25 mouse cellular contexts compared by ENCODE assay signal in genomic region chr1:178354576-178354975, GRCm38 (mm10). TPM values are rescaled to one million over a fixed set of nuclear protein-coding genes. Genes with fewer than 3 reads are reported as not detected.
DNase-seq lines count a peak whose midpoint lies in the region; TF ChIP-seq lines count a peak whose summit lies in the region.
"Had no signal": no experiment of that assay in that cellular context is flagged by ENCODE, and none has a peak within 500 bp of the region (broad histone marks: within the 10 kb centered on the region; RNA-seq: fewer than 3 reads in every experiment).

No protein-coding gene starts in this region.

- in situ Hi-C loops in CH12.LX (cut with MboI; ENCODE audit: low pct_ligation_motif_present, low pct_unique_long_range_greater_than_20kb, low sequenced_read_pairs), result no loop called here

- H3K4me1 ChIP-seq in CH12.LX (ENCODE audit: control insufficient read depth in 1 of 2, insufficient read depth in 2 of 2), result peaks cover 0 to 10% of the 10 kb centered on the region in 2 experiments; a peak in 3 of 4 replicates
- H3K4me1 ChIP-seq: embryonic facial prominence, embryonic 10.5 days; forebrain, embryonic 12.5 days; forebrain, embryonic 15.5 days; heart, embryonic 13.5 days; hindbrain, embryonic 12.5 days; hindbrain, embryonic 15.5 days had no signal

- TF ChIP-seq CTCF in CH12.LX (conservative IDR thresholded peaks at IDR 0.05 in 1 of 2, IDR thresholded peaks at IDR 0.05 in 1 of 2; ENCODE audit: low read depth in 2 of 2, low read length in 2 of 2), result no peak

- TF ChIP-seq EP300 in CH12.LX (IDR thresholded peaks at IDR 0.05; ENCODE audit: low read length), result no peak

- no peaks in the 10 kb centered on the region for H3K79me2 ChIP-seq in CH12.LX (replicated peaks; ENCODE audit: control insufficient read depth, extremely low read depth, insufficient read depth, poor library complexity, severe bottlenecking)

- TF ChIP-seq RAD21 in CH12.LX (IDR thresholded peaks at IDR 0.05; ENCODE audit: low read depth, low read length), result no peak

- no peaks in the 10 kb centered on the region for H3K9me3 ChIP-seq in CH12.LX (replicated peaks; ENCODE audit: low read length)
- H3K9me3 ChIP-seq: embryonic facial prominence, embryonic 10.5 days; embryonic facial prominence, embryonic 13.5 days; forebrain, embryonic 12.5 days; forebrain, embryonic 15.5 days; G1E; heart, embryonic 13.5 days; hindbrain, embryonic 12.5 days; hindbrain, embryonic 15.5 days had no signal

- H3K27me3 ChIP-seq in CH12.LX (replicated peaks), result no peaks in the 10 kb centered on the region
- H3K27me3 ChIP-seq: embryonic facial prominence, embryonic 13.5 days; forebrain, embryonic 12.5 days; forebrain, embryonic 15.5 days; heart, embryonic 13.5 days; hindbrain, embryonic 12.5 days; hindbrain, embryonic 15.5 days; Patski had no signal

- H3K4me2 ChIP-seq in CH12.LX (ENCODE audit: insufficient read depth, low read depth, poor library complexity, severe bottlenecking), result no peak overlapping the region
- H3K4me2 ChIP-seq: embryonic facial prominence, embryonic 13.5 days; forebrain, embryonic 12.5 days; forebrain, embryonic 15.5 days; heart, embryonic 13.5 days; hindbrain, embryonic 12.5 days; hindbrain, embryonic 15.5 days had no signal

- no peak overlapping the region for H3K9ac ChIP-seq in CH12.LX (ENCODE audit: insufficient read depth, low read depth)
- H3K9ac ChIP-seq: embryonic facial prominence, embryonic 13.5 days; forebrain, embryonic 12.5 days; forebrain, embryonic 15.5 days; heart, embryonic 13.5 days; hindbrain, embryonic 12.5 days; hindbrain, embryonic 15.5 days had no signal

- dilution Hi-C loops in CH12.LX (cut with MboI; ENCODE audit: extremely low pct_ligation_motif_present, extremely low pct_unique_long_range_greater_than_20kb, low sequenced_read_pairs), result no loop called here

- H3K4me3 ChIP-seq in CH12.LX (replicated peaks in 1 of 3; ENCODE audit: low read depth in 2 of 3, low read length in 2 of 3, poor library complexity in 1 of 3), result no peak overlapping the region
- H3K4me3 ChIP-seq: embryonic facial prominence, embryonic 10.5 days; embryonic facial prominence, embryonic 13.5 days; erythroblast, embryonic 14.5 days; forebrain, embryonic 12.5 days; forebrain, embryonic 15.5 days; heart, embryonic 13.5 days; hindbrain, embryonic 12.5 days; hindbrain, embryonic 15.5 days had no signal

- DNase-seq in adrenal gland, postnatal 10 days, result peak; percentile 30
- no peak for DNase-seq in adrenal gland, postnatal 4 days (ENCODE audit: low spot score in 2 of 2)
- DNase-seq in CH12.LX (ENCODE audit: extremely low read depth) (no peak), ES-CJ7 (ENCODE audit: low read depth, low spot score) (peak; percentile 69)
- DNase-seq in adrenal gland, postnatal 36 days, result peak; percentile 37 to 59
- DNase-seq in left cerebral cortex, adult 8-10 months (ENCODE audit: low spot score in 2 of 2), result no peak
- no peak for DNase-seq in left cerebral cortex, postnatal 14 days (ENCODE audit: low spot score in 2 of 2)
- no peak for DNase-seq in embryo, embryonic 11 days
- DNase-seq: cerebellum, adult 2 months; cerebellum, adult 9-11 months; cerebellum, postnatal 25 days; gastrocnemius, postnatal 25 days; heart, adult 18-20 months; heart, postnatal 14 days; kidney, adult 11 months had no signal

- no peaks in the 10 kb centered on the region for H3K36me3 ChIP-seq in CH12.LX (replicated peaks in 1 of 2; ENCODE audit: control insufficient read depth in 1 of 2, insufficient read depth in 1 of 2, low read length in 1 of 2)
- H3K36me3 ChIP-seq: embryonic facial prominence, embryonic 10.5 days; embryonic facial prominence, embryonic 13.5 days; forebrain, embryonic 12.5 days; forebrain, embryonic 15.5 days; G1E; heart, embryonic 13.5 days; hindbrain, embryonic 12.5 days; hindbrain, embryonic 15.5 days had no signal

- no peak for TF ChIP-seq POLR2A in CH12.LX (IDR thresholded peaks at IDR 0.05; ENCODE audit: low read depth, low read length)

- no peak overlapping the region for H3K27ac ChIP-seq in CH12.LX (ENCODE audit: insufficient read depth, low read depth)
- H3K27ac ChIP-seq: embryonic facial prominence, embryonic 10.5 days; embryonic facial prominence, embryonic 13.5 days; forebrain, embryonic 12.5 days; forebrain, embryonic 15.5 days; heart, embryonic 13.5 days; hindbrain, embryonic 12.5 days; hindbrain, embryonic 15.5 days had no signal

- intact Hi-C loops in left cerebral cortex, postnatal 14 days (cut with DNase I), result no loop called here

TF ChIP-seq in CH12.LX, 34 proteins besides CTCF, POLR2A, EP300 and RAD21:
- TF ChIP-seq MEF2A (IDR thresholded peaks at IDR 0.05; ENCODE audit: borderline replicate concordance, low read depth, low read length), result no peak
- 0 out of 2 replicates have a peak, but pooled peaks have one; percentile 10 for TF ChIP-seq BHLHE40 (IDR thresholded peaks at IDR 0.05; ENCODE audit: low read depth, low read length)

RNA-seq across cellular contexts. Expression of gene Hnrnpu, which starts 17.0 kb away (rescaled TPM):
- 100 to 1,000 TPM; 328 to 391 TPM for total RNA-seq in adrenal gland, postnatal 10 days (2021)
- 100 to 1,000 TPM; 475 to 530 TPM for total RNA-seq in adrenal gland, postnatal 4 days (2021)
- 346 and 491 TPM in 2 replicates for total RNA-seq in CH12.LX (2012; rRNA removed)
- total RNA-seq in CH12.LX (2014; rRNA removed), result 359 and 397 TPM in 2 replicates
- 853 and 911 TPM in 2 replicates for polyA plus RNA-seq in CH12.LX (2012; ENCODE audit: insufficient read length, low read depth)
- total RNA-seq in adrenal gland, postnatal 36 days (2021), result 100 to 1,000 TPM; 340 to 387 TPM
- total RNA-seq in left cerebral cortex, adult 8-10 months (2022), result 100 to 1,000 TPM; 359 to 418 (median 395) TPM
- 100 to 1,000 TPM; 400 to 403 TPM for total RNA-seq in left cerebral cortex, postnatal 14 days (2021)

RNA-seq across cellular contexts. Expression of gene Cox20, which starts 35.6 kb away (rescaled TPM):
- total RNA-seq in adrenal gland, postnatal 10 days (2021), result 10 to 100 TPM; 78.7 to 88.8 TPM
- total RNA-seq in adrenal gland, postnatal 4 days (2021), result 10 to 100 TPM; 76.2 to 81.3 TPM
- total RNA-seq in CH12.LX (2012; rRNA removed) (9.9 and 15.3 TPM in 2 replicates), CH12.LX (2014; rRNA removed) (19.1 and 23.9 TPM in 2 replicates)
- 21.2 and 26.0 TPM in 2 replicates for polyA plus RNA-seq in CH12.LX (2012; ENCODE audit: insufficient read length, low read depth)
- total RNA-seq in adrenal gland, postnatal 36 days (2021), result 100 to 1,000 TPM in 1 of 2 experiments, 10 to 100 TPM in 1; 79.2 to 103 TPM
- total RNA-seq in left cerebral cortex, adult 8-10 months (2022), result 10 to 100 TPM; 22.5 to 37.3 (median 28.5) TPM
- total RNA-seq in left cerebral cortex, postnatal 14 days (2021), result 10 to 100 TPM; 29.4 to 29.6 TPM

RNA-seq across cellular contexts. Expression of gene Efcab2, which starts 51.3 kb away (rescaled TPM):
- 1 to 10 TPM; 2.8 to 4.6 TPM for total RNA-seq in adrenal gland, postnatal 10 days (2021)
- total RNA-seq in adrenal gland, postnatal 4 days (2021), result 1 to 10 TPM; 3.7 to 4.1 TPM
- total RNA-seq in CH12.LX (2012; rRNA removed), result 1.2 and 1.5 TPM in 2 replicates
- total RNA-seq in CH12.LX (2014; rRNA removed), result 1.8 TPM in 2 replicates
- 2.8 and 3.2 TPM in 2 replicates for polyA plus RNA-seq in CH12.LX (2012; ENCODE audit: insufficient read length, low read depth)
- 1 to 10 TPM; 2.1 to 3.2 TPM for total RNA-seq in adrenal gland, postnatal 36 days (2021)
- 10 to 100 TPM in 3 of 4 experiments, 1 to 10 TPM in 1; 10.0 to 14.8 (median 13.1) TPM for total RNA-seq in left cerebral cortex, adult 8-10 months (2022)
- total RNA-seq in left cerebral cortex, postnatal 14 days (2021), result 10 to 100 TPM in 1 of 2 experiments, 1 to 10 TPM in 1; 9.8 to 11.3 TPM

Comparison
In these comparisons a context has a peak if more than half of its experiments do, and no peak if none do; other contexts are left out.
1. DNase-seq: peak in adrenal gland, postnatal 10 days (single experiment), ES-CJ7 (single experiment) and adrenal gland, postnatal 36 days (2 of 2); none in adrenal gland, postnatal 4 days (0 of 2), CH12.LX (single experiment), left cerebral cortex, adult 8-10 months (0 of 2), left cerebral cortex, postnatal 14 days (0 of 2) and embryo, embryonic 11 days (single experiment).